8 mouse cellular contexts compared by ENCODE assay signal in the genomic region with DNA sequence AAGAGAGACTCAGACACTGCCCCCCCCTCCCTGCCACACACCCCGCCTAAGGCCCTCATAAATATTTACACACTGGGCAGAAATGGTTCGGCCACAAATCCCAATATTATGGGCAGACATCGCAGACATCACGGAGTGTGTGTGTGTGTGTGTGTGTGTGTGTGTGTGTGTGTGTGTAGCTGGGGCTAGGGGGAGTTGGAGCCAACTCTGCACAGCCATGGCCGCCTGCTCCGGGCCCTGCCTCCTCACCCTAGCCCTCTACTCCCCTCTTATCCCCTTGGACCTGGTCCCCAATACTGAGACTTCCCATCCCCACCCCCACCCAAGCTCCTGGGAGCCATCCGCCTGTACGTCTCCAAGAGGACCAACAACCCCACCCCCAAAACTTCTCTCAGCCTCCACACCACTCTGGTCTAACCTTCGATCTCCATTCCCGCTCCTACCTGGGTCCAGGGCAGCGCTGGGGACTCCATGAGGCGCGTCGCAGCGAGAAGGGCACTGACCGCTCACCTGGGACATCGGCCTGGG. TPM values are rescaled to one million over a fixed set of nuclear protein-coding genes. Genes with fewer than 3 reads are reported as not detected.
DNase-seq lines count a peak whose midpoint lies in the region; ATAC-seq lines count a peak whose summit lies in the region.

No protein-coding gene starts in this region.

- H3K27me3 ChIP-seq in kidney, embryonic 16.5 days (ENCODE audit: insufficient read depth, low read length), result peaks cover 37% of the 10 kb centered on the region
- H3K27me3 ChIP-seq in embryonic facial prominence, embryonic 10.5 days (replicated peaks; ENCODE audit: low read depth, poor library complexity, severe bottlenecking), result peaks cover 40% of the 10 kb centered on the region
- 0 out of 2 replicates have a peak, but pooled peaks cover 2% of the 10 kb centered on the region for H3K27me3 ChIP-seq in intestine, embryonic 14.5 days (replicated peaks; ENCODE audit: control insufficient read depth, insufficient read depth, low read length)
- peaks cover 39% of the 10 kb centered on the region for H3K27me3 ChIP-seq in midbrain, embryonic 16.5 days (ENCODE audit: control insufficient read depth, insufficient read depth, low read depth, low read length)

- H3K9me3 ChIP-seq in kidney, embryonic 16.5 days (ENCODE audit: low read length), result no peaks in the 10 kb centered on the region
- no peaks in the 10 kb centered on the region for H3K9me3 ChIP-seq in embryonic facial prominence, embryonic 10.5 days
- H3K9me3 ChIP-seq in intestine, embryonic 14.5 days (ENCODE audit: control insufficient read depth, low read length), result no peaks in the 10 kb centered on the region
- H3K9me3 ChIP-seq in midbrain, embryonic 16.5 days (replicated peaks; ENCODE audit: control insufficient read depth, low read length, poor library complexity, severe bottlenecking), result no peaks in the 10 kb centered on the region

- H3K4me1 ChIP-seq in kidney, embryonic 16.5 days (ENCODE audit: insufficient read depth, low read length), result peaks cover 42% of the 10 kb centered on the region
- H3K4me1 ChIP-seq in embryonic facial prominence, embryonic 10.5 days, result peaks cover 70% of the 10 kb centered on the region
- H3K4me1 ChIP-seq in intestine, embryonic 14.5 days (replicated peaks; ENCODE audit: control insufficient read depth, insufficient read depth, low read length), result peaks cover 24% of the 10 kb centered on the region
- H3K4me1 ChIP-seq in midbrain, embryonic 16.5 days (ENCODE audit: control insufficient read depth, insufficient read depth, low read length), result peaks cover 9% of the 10 kb centered on the region

- peak; percentile 66 for ATAC-seq in kidney, embryonic 16.5 days (ENCODE audit: low FRiP score, low TSS enrichment)
- peak; percentile 68 for ATAC-seq in intestine, embryonic 14.5 days (replicated peaks; ENCODE audit: low FRiP score, low TSS enrichment, low read depth)
- peak; percentile 56 for ATAC-seq in midbrain, embryonic 16.5 days

- H3K4me3 ChIP-seq in kidney, embryonic 16.5 days (ENCODE audit: low read length), result peak overlapping the region; percentile 71
- H3K4me3 ChIP-seq in embryonic facial prominence, embryonic 10.5 days, result peak overlapping the region; percentile 91
- peak overlapping the region; percentile 91 for H3K4me3 ChIP-seq in intestine, embryonic 14.5 days (ENCODE audit: low read depth, low read length)
- peak overlapping the region; percentile 46 for H3K4me3 ChIP-seq in midbrain, embryonic 16.5 days (ENCODE audit: low read depth, low read length)

- H3K9ac ChIP-seq in kidney, embryonic 16.5 days (replicated peaks; ENCODE audit: low read length), result peak overlapping the region; percentile 62
- H3K9ac ChIP-seq in intestine, embryonic 14.5 days (ENCODE audit: low read length), result peak overlapping the region; percentile 76
- peak overlapping the region; percentile 57 for H3K9ac ChIP-seq in midbrain, embryonic 16.5 days (ENCODE audit: low read depth, low read length)

- DNase-seq in kidney, adult 11 months, result no peak
- DNase-seq in embryonic facial prominence, embryonic 10.5 days (ENCODE audit: low spot score), result peak; percentile 64
- DNase-seq in intestine, embryonic 14.5 days (ENCODE audit: low spot score), result peak; percentile 83
- no peak for DNase-seq in right cerebral cortex, adult 18-20 months
- DNase-seq in cerebellum, postnatal 36 days, result no peak
- no peak for DNase-seq in cerebellum, adult 9-10 months

- 3% methylated on average over 17 of the region's 17 CpGs for WGBS in kidney, embryonic 16.5 days
- 3% methylated on average over 17 of the region's 17 CpGs for WGBS in embryonic facial prominence, embryonic 10.5 days
- WGBS in intestine, embryonic 14.5 days, result under 1% methylated on average over 17 of the region's 17 CpGs
- 2% methylated on average over 15 of the region's 17 CpGs for WGBS in midbrain, embryonic 16.5 days

- peak overlapping the region; percentile 66 for H3K27ac ChIP-seq in kidney, embryonic 16.5 days (ENCODE audit: low read length)
- peak overlapping the region; percentile 95 for H3K27ac ChIP-seq in embryonic facial prominence, embryonic 10.5 days (replicated peaks)
- peak overlapping the region; percentile 80 for H3K27ac ChIP-seq in intestine, embryonic 14.5 days (ENCODE audit: low read depth)
- no peak overlapping the region for H3K27ac ChIP-seq in midbrain, embryonic 16.5 days (ENCODE audit: low read length)

- H3K4me2 ChIP-seq in kidney, embryonic 16.5 days (replicated peaks; ENCODE audit: low read depth, low read length), result peak overlapping the region; percentile 87
- H3K4me2 ChIP-seq in intestine, embryonic 14.5 days (ENCODE audit: low read length), result peak overlapping the region; percentile 82
- H3K4me2 ChIP-seq in midbrain, embryonic 16.5 days (ENCODE audit: low read length), result peak overlapping the region; percentile 81

- H3K36me3 ChIP-seq in kidney, embryonic 16.5 days (ENCODE audit: insufficient read depth, low read length), result peaks cover 8% of the 10 kb centered on the region; the same call in 1 of the 2 replicates
- peaks cover 36% of the 10 kb centered on the region for H3K36me3 ChIP-seq in embryonic facial prominence, embryonic 10.5 days (replicated peaks)
- peaks cover 11% of the 10 kb centered on the region; the same call in 1 of the 2 replicates for H3K36me3 ChIP-seq in intestine, embryonic 14.5 days (ENCODE audit: control insufficient read depth, insufficient read depth, low read length)
- no peaks in the 10 kb centered on the region for H3K36me3 ChIP-seq in midbrain, embryonic 16.5 days (ENCODE audit: control insufficient read depth, insufficient read depth, low read length)

RNA-seq across cellular contexts. Expression of gene Mdfi, which starts 1.9 kb away (rescaled TPM):
- 13.9 and 14.0 TPM in 2 replicates for polyA plus RNA-seq in kidney, embryonic 16.5 days (2015; fragmentation: Nextera tagmentation; extraction: Ambion mirVana)
- 21.0 and 25.1 TPM in 2 replicates for polyA plus RNA-seq in embryonic facial prominence, embryonic 10.5 days (2016; fragmentation: Nextera tagmentation; extraction: Ambion mirVana)
- 31.7 and 34.1 TPM in 2 replicates for polyA plus RNA-seq in intestine, embryonic 14.5 days (2014; fragmentation: Nextera tagmentation; extraction: Ambion mirVana)
- polyA plus RNA-seq in midbrain, embryonic 16.5 days (2015; fragmentation: Nextera tagmentation; extraction: Ambion mirVana), result 2.4 and 2.9 TPM in 2 replicates

Comparison
In these comparisons a context has a peak if more than half of its experiments do, and no peak if none do; other contexts are left out.
1. DNase-seq: peak in embryonic facial prominence, embryonic 10.5 days (single experiment) and intestine, embryonic 14.5 days (single experiment); none in kidney, adult 11 months (single experiment), right cerebral cortex, adult 18-20 months (single experiment), cerebellum, postnatal 36 days (0 of 2) and cerebellum, adult 9-10 months (single experiment).
2. Peak in every context shown above with its lines, with median percentiles within 50 percentile points of each other: ATAC-seq, H3K4me2 ChIP-seq, H3K4me3 ChIP-seq and H3K9ac ChIP-seq.